Mouse (Mus musculus) CH12.LX (cell line): ENCODE data around the gene Slc2a10.
"Not testable (repeated sequence)": the region's sequence is repeated elsewhere in the genome, so short reads cannot be mapped to it uniquely, and the experiment has no call there.

Experiments
- CTCF ChIP-seq, 2 experiments: IDR thresholded peaks in 1 of 2; conservative IDR thresholded peaks in 1 of 2; 2 replicates each; pipeline ENCODE4 v1.5.1; 2011 to 2012; ENCODE audit warnings: low read depth in 2 of 2, low read length in 2 of 2, improper control_type of control experiment in 1 of 2, inconsistent platforms in 1 of 2, mild to moderate bottlenecking in 1 of 2, moderate library complexity in 1 of 2
- EP300 ChIP-seq: IDR thresholded peaks from 2 replicates; pipeline ENCODE4 v1.6.1; 2011; ENCODE audit warnings: low read length, improper control_type of control experiment
- MAFK ChIP-seq: IDR thresholded peaks from 2 replicates; pipeline ENCODE4 v1.6.1; 2011; ENCODE audit warnings: low read length, improper control_type of control experiment; ENCODE audit not compliant: insufficient replicate concordance
- MXI1 ChIP-seq: IDR thresholded peaks from 2 replicates; pipeline ENCODE4 v1.6.1; 2011; ENCODE audit warnings: mild to moderate bottlenecking, low read depth, low read length, improper control_type of control experiment
- POLR2A ChIP-seq: IDR thresholded peaks from 2 replicates; pipeline ENCODE4 v1.6.1; 2011; ENCODE audit warnings: low read depth, mild to moderate bottlenecking, improper control_type of control experiment, low read length
- POLR2AphosphoS2 ChIP-seq: IDR thresholded peaks from 2 replicates; pipeline ENCODE4 v1.6.1; 2011; ENCODE audit warnings: low read depth, low read length, improper control_type of control experiment
- UBTF ChIP-seq: IDR thresholded peaks from 2 replicates; pipeline ENCODE4 v1.6.1; 2012; ENCODE audit warnings: low read depth, mild to moderate bottlenecking, inconsistent platforms, low read length, improper control_type of control experiment, moderate library complexity

DNA sequence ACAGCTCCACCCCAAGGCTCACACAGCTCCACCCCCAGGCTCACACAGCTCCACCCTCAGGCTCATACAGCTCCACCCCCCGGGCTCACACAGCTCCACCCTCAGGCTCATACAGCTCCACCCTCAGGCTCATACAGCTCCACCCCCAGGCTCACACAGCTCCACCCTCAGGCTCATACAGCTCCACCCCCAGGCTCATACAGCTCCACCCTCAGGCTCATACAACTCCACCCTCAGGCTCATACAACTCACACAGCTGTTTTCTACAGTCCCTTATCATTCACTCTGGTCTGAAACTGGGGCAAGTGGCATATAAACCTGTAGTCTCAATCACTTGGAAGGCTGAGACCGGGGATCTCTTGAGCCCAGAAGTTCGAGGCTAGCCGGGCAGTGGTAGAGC lies 7.9 kb downstream of the Slc2a10 start:
- TF ChIP-seq POLR2AphosphoS2; MAFK; UBTF; POLR2A; EP300; MXI1; CTCF (conservative IDR thresholded peaks at IDR 0.05 in 1 of 2, IDR thresholded peaks at IDR 0.05 in 1 of 2; ENCODE audit: low read depth in 2 of 2, low read length in 2 of 2): not testable (repeated sequence)
